Mouse (Mus musculus) kidney, adult 2 months (tissue): Measurements from ENCODE around the gene Pmm2.

Experiments
- CTCF ChIP-seq: fragments of 200-500 bp; conservative IDR thresholded peaks from 2 replicates; pipeline ENCODE4 v1.5.1; 2011; ENCODE audit warnings: low read depth, mild to moderate bottlenecking, control low read depth, low read length, moderate library complexity, mixed read lengths; ENCODE audit not compliant: insufficient read depth, insufficient read length
- POLR2A ChIP-seq: fragments of 200-500 bp; IDR thresholded peaks from one replicate; pipeline ENCODE4 v1.6.1; 2011; ENCODE audit warnings: low read depth, low read length, control low read depth

DNA sequence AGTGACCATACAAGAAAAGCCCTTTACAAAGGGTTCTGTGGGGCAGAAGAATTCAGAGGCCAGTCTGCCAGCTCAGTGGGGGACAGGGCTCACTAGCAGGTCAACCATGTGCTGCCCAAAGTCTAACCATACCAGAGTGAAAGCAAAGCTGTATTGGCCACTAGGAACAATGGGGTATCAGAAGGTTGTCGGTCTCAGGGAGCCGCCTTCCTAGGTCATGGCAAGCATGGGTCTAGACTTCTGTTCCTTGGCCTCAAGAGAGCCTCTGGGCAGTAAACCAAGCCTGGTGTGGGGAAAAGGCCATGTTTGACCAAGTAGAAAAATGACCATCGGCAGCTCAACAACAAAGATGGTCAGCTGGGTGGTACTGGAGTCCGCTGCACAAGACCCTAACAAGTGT, 21.3 kb downstream of the Pmm2 start:
- no peak for TF ChIP-seq CTCF
- no peak for TF ChIP-seq POLR2A
